Mouse (Mus musculus): ENCODE data around the gene Smg6. TPM values are rescaled to one million over a fixed set of nuclear protein-coding genes. Genes with fewer than 3 reads are reported as not detected.

Gene Smg6
- polyA plus RNA-seq, 1 experiment from 2014 or later, result 18.3 TPM

DNA sequence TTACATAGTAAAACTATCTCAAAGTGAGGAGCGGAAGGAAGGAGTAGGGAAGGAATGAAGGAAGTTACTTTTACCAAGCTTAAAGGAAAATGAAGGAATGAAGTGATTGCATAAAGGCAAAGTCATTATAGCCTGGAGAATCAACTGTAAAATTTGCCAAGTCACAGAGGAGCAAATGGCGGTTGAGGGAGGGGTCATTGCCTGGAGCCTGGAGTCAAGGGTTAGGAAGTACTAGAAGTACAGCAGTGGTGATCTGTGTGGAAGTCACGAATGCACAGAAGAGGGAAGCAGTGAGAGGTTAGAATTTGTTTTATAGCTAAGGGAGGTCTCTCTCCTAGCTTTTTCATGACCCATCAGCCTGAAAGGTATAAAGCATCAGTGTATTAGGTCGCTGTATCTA is 205.7 kb downstream of the Smg6 start:
- ATAC-seq, result no peak
- H3K4me3 ChIP-seq, result no peak overlapping the region
- no peaks in the 10 kb centered on the region for H3K9me3 ChIP-seq (replicated peaks)
- no peak overlapping the region for H3K4me2 ChIP-seq
- no peak overlapping the region for H3K27ac ChIP-seq
- H3K4me1 ChIP-seq, result peaks cover 36% of the 10 kb centered on the region
- H3K27me3 ChIP-seq, result no peaks in the 10 kb centered on the region
- H3K9ac ChIP-seq, result no peak overlapping the region
- no peaks in the 10 kb centered on the region for H3K36me3 ChIP-seq (ENCODE audit: poor library complexity, severe bottlenecking)
- WGBS, result 85% methylated on average over 4 of the region's 4 CpGs

DNA sequence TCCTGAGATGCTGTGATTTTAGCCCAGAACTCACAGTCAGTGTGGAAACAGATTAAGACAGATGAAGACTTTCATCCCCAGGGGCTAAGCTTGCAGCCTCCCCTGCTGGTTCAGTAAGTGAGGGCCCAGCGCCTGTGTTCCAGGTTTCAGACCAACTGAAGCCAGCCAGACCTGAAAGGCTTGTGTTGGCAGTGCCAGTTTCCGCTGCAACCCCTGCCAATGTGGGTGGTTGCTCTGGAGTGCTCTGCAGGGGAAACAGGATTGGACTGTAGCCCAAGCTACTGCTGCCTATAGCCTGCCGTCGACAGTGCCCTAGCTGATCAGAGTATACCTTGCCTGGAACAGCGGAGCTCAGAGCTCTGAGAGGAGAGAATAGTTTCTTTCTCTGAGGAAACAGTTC is 206.7 kb downstream of the Smg6 start:
- Histone ChIP-seq H3K4me3 (no peak overlapping the region), H3K9me3 (replicated peaks) (no peaks in the 10 kb centered on the region), H3K27me3 (no peaks in the 10 kb centered on the region), H3K4me2 (no peak overlapping the region), H3K4me1 (peaks cover 36% of the 10 kb centered on the region), H3K36me3 (ENCODE audit: poor library complexity, severe bottlenecking) (no peaks in the 10 kb centered on the region), H3K27ac (no peak overlapping the region), H3K9ac (no peak overlapping the region)
- ATAC-seq, result 0 out of 2 replicates have a peak, but pooled peaks have one; percentile 50
- 70% methylated on average over 5 of the region's 5 CpGs for WGBS

DNA sequence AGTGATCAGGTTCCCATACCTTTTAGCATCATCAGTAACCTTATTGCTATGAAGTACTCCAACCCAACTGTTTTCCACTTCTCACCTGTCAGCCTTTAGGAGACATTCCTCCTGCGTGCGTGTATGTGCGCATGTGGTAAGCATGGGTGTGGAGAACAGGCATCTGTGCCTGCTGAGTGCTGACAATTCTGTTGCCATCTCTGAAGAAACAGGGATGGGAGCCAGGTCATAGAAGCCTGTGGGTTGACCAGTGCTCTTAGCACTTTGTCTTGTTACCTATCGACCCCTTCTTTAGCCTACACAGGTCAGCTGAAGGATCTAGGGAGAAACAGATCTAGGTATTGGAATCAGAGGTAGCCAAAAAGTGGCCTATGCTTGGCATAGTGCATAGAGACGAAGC is 207.8 kb downstream of the Smg6 start:
- peak overlapping the region; percentile 59 for H3K27ac ChIP-seq

GRCm38 (mm10) chr11:75133951-75134350 is 208.3 kb downstream of the Smg6 start:
- Histone ChIP-seq H3K4me3 (no peak overlapping the region), H3K9ac (no peak overlapping the region), H3K27me3 (no peaks in the 10 kb centered on the region), H3K9me3 (replicated peaks) (no peaks in the 10 kb centered on the region), H3K36me3 (ENCODE audit: poor library complexity, severe bottlenecking) (no peaks in the 10 kb centered on the region), H3K4me1 (peaks cover 36% of the 10 kb centered on the region), H3K27ac (peak overlapping the region; percentile 59), H3K4me2 (0 out of 2 replicates have a peak overlapping the region, but pooled peaks have one; percentile 4)
- ATAC-seq, result peak; percentile 69; the same call in 1 of the 2 replicates
- WGBS, result 1% methylated on average over 2 of the region's 2 CpGs

More for the DNA sequence above, 207.8 kb downstream of the Smg6 start:
- Histone ChIP-seq H3K4me3 (no peak overlapping the region), H3K9me3 (replicated peaks) (no peaks in the 10 kb centered on the region), H3K27me3 (no peaks in the 10 kb centered on the region), H3K36me3 (ENCODE audit: poor library complexity, severe bottlenecking) (no peaks in the 10 kb centered on the region), H3K4me1 (peaks cover 36% of the 10 kb centered on the region), H3K4me2 (no peak overlapping the region), H3K9ac (0 out of 2 replicates have a peak overlapping the region, but pooled peaks have one; percentile 9)
- 81% methylated on average over 5 of the region's 5 CpGs for WGBS
- no peak for ATAC-seq

DNA sequence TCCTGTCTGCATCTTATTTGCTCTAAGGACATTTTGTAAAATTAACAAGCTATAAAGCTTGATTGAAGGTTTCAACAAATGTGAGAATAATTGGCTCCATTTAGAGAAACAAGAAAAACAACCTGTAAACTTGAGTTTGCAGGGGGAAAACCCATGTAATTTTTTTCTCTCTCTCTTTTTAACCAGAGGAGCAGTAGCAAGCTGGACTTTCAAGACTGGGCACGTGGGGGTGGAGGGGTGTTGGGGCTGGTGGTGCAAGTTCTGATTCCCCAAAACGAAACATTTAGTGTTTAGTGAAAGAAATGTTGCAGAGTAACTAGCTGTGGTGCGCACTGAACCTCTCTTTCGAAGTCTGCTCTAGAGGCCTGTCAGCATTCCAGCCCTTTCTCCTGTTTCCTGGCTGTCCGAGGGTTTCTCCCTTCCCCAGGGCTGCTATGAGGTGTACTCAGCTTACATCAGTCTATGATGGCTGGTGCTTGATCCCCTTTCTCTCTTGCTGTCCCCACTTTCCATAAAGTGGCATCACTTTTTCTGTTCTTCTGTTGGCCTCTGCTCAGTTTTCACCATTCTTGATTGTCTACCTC is 209.0 kb downstream of the Smg6 start:
- no peak for ATAC-seq
- WGBS, result 74% methylated on average over 5 of the region's 5 CpGs
- H3K27ac ChIP-seq, result peak overlapping the region; percentile 59; the same call in 1 of the 2 replicates
- H3K9ac ChIP-seq, result no peak overlapping the region
- H3K4me3 ChIP-seq, result no peak overlapping the region
- no peaks in the 10 kb centered on the region for H3K27me3 ChIP-seq
- peaks cover 6% of the 10 kb centered on the region; the same call in 1 of the 2 replicates for H3K36me3 ChIP-seq (ENCODE audit: poor library complexity, severe bottlenecking)
- no peaks in the 10 kb centered on the region for H3K9me3 ChIP-seq (replicated peaks)
- peaks cover 36% of the 10 kb centered on the region for H3K4me1 ChIP-seq
- no peak overlapping the region for H3K4me2 ChIP-seq

DNA sequence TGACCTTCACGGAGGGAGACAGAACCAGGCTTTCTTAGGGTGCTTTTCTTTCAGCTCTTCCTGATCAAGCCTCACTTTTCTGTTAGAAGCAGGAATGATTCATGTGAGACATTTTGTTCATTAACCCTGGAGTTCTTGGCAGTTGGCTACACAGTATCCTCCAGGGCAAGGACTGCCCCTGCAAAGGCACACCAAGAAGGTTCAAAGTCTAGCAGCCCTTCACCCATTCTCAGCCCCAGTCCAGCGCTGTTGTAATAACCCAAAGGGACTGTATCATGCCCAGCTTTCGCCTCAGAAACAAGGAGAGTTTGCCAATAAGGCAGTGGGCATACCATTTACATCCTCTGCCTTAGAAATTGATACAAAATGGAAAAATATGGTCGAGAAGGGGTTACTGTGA is 209.7 kb downstream of the Smg6 start:
- no peak overlapping the region for H3K4me2 ChIP-seq
- no peak overlapping the region for H3K4me3 ChIP-seq
- H3K27me3 ChIP-seq, result no peaks in the 10 kb centered on the region
- H3K9me3 ChIP-seq (replicated peaks), result no peaks in the 10 kb centered on the region
- peaks cover 36% of the 10 kb centered on the region for H3K4me1 ChIP-seq
- H3K36me3 ChIP-seq (ENCODE audit: poor library complexity, severe bottlenecking), result peaks cover 10% of the 10 kb centered on the region; the same call in 1 of the 2 replicates
- H3K27ac ChIP-seq, result no peak overlapping the region
- no peak overlapping the region for H3K9ac ChIP-seq
- ATAC-seq, result no peak
- WGBS, result 96% methylated on average over 4 of the region's 4 CpGs

DNA sequence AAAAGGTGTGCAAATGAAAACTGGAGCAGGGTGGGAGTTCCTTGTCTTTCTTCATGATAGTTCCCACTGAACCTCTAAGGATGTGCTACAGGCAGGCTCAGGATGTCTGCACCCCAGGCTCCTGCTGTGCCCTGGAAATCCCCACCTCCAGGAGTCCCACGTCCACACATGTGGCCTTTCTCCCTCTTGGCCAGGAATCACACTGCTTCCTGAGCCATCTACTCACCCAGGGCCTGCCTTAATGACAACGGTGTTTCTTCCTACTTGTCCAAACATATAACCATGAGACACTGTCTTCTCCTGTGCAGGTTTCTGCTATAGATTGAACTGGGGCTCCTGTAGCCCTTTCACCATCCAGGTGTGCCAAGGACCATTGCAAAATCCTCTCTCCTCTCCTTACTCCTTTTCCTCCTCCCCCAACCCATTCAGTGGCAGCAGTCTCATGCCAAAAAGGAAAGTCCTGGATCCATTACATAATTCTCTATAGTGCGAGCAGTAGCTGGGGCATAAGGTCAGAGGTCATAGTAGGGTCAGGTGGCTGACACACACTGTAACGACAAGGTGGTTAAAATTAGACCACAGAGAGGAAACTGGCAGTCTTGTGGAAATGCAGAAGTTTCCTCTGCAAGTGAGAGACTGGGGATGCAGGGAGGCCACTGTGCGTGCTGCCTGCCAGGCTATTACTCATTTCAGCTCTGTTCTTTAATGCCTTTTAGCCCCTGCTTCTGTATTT is 211.2 kb downstream of the Smg6 start:
- 79% methylated on average over 5 of the region's 5 CpGs for WGBS
- peaks cover 36% of the 10 kb centered on the region for H3K4me1 ChIP-seq
- no peak overlapping the region for H3K27ac ChIP-seq
- H3K36me3 ChIP-seq (ENCODE audit: poor library complexity, severe bottlenecking), result peaks cover 15% of the 10 kb centered on the region; the same call in 1 of the 2 replicates
- H3K4me2 ChIP-seq, result no peak overlapping the region
- no peaks in the 10 kb centered on the region for H3K27me3 ChIP-seq
- ATAC-seq, result no peak
- no peak overlapping the region for H3K9ac ChIP-seq
- no peak overlapping the region for H3K4me3 ChIP-seq
- no peaks in the 10 kb centered on the region for H3K9me3 ChIP-seq (replicated peaks)

DNA sequence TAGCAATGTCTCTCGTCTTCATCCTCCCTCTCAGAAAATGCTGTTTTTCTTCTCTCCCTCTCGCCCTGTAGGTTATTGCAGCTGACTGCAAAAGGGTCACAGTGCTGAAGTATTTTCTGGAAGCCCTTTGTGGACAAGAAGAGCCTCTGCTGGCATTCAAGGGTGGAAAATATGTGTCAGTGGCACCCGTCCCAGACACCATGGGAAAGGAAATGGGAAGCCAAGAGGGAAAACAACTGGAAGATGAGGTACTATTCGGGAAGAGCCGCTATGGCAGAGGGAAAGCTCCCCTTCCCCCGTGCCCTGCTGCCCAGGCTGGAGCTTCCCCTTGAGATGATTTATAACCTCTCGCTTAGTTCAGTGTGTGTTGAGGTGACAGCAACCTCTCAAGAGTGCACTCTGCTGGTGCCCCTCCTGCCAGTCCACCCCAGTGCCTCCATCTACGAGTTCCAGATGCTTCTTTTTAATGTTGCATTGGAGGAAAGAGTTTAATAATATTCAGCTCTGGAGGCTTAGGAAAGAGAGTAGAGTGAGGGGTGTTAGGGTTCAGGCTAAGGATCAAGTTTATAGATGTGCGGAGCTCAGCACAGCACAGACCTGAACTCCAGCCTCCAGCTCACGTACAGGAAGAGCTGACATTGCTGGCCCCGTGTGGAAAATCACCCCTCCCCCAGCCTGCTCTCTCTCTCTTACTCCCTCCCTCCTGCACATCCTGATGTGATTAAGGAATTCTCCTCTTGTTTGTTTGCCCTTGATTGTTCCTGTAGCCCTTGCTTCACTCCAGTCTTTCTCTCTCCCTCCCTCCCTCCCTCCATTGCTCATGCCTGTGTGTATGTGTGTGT is 213.7 kb downstream of the Smg6 start:
- no peak overlapping the region for H3K4me3 ChIP-seq
- H3K4me2 ChIP-seq, result no peak overlapping the region
- 72% methylated on average over 11 of the region's 11 CpGs for WGBS
- H3K27ac ChIP-seq, result no peak overlapping the region
- H3K4me1 ChIP-seq, result peaks cover 12% of the 10 kb centered on the region
- H3K9me3 ChIP-seq (replicated peaks), result no peaks in the 10 kb centered on the region
- H3K9ac ChIP-seq, result no peak overlapping the region
- ATAC-seq, result no peak
- H3K27me3 ChIP-seq, result no peaks in the 10 kb centered on the region
- H3K36me3 ChIP-seq (ENCODE audit: poor library complexity, severe bottlenecking), result peaks cover 34% of the 10 kb centered on the region

- Histone ChIP-seq H3K4me2 (no peak overlapping the region), H3K27ac (no peak overlapping the region), H3K9me3 (replicated peaks) (no peaks in the 10 kb centered on the region), H3K36me3 (ENCODE audit: poor library complexity, severe bottlenecking) (peaks cover 44% of the 10 kb centered on the region), H3K4me3 (no peak overlapping the region), H3K4me1 (0 out of 2 replicates have a peak, but pooled peaks cover under 1% of the 10 kb centered on the region), H3K27me3 (no peaks in the 10 kb centered on the region), H3K9ac (no peak overlapping the region)
- 91% methylated on average over 5 of the region's 5 CpGs for WGBS
- ATAC-seq, result no peak
Observed at GRCm38 (mm10) chr11:75140431-75140830, 214.8 kb downstream of the Smg6 start.

- Histone ChIP-seq H3K4me3 (no peak overlapping the region), H3K4me2 (no peak overlapping the region), H3K27me3 (no peaks in the 10 kb centered on the region), H3K9me3 (replicated peaks) (no peaks in the 10 kb centered on the region), H3K4me1 (no peaks in the 10 kb centered on the region), H3K9ac (no peak overlapping the region), H3K27ac (no peak overlapping the region), H3K36me3 (ENCODE audit: poor library complexity, severe bottlenecking) (peaks cover 47% of the 10 kb centered on the region)
- no peak for ATAC-seq
- 89% methylated on average over 3 of the region's 3 CpGs for WGBS
Observed at GRCm38 (mm10) chr11:75141038-75141437, 215.4 kb downstream of the Smg6 start.

DNA sequence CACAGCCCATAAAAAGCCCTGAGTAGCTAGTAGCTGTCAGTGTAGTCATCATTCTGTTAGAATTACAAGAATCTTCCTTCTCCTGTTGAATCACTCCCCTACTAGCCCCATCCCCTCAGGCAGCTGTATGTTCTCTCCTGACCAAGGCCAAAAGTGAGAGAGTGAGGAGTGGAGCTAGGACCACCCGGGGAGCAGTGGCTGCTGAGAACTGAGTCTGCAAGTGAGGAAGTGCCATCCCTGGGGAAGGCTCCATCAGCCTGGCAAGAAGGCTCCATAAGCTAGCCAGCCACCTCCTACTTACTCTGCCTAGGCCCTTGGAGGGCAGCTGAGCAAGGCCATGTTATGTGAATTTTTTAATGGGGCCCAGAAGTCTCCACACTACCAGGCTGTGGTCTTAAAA is 216.3 kb downstream of the Smg6 start:
- Histone ChIP-seq H3K4me3 (no peak overlapping the region), H3K4me1 (peaks cover 2% of the 10 kb centered on the region), H3K36me3 (ENCODE audit: poor library complexity, severe bottlenecking) (peaks cover 47% of the 10 kb centered on the region), H3K4me2 (no peak overlapping the region), H3K27me3 (no peaks in the 10 kb centered on the region), H3K9ac (no peak overlapping the region), H3K27ac (no peak overlapping the region), H3K9me3 (replicated peaks) (no peaks in the 10 kb centered on the region)
- no peak for ATAC-seq
- 90% methylated on average over 1 of the region's 1 CpGs for WGBS

DNA sequence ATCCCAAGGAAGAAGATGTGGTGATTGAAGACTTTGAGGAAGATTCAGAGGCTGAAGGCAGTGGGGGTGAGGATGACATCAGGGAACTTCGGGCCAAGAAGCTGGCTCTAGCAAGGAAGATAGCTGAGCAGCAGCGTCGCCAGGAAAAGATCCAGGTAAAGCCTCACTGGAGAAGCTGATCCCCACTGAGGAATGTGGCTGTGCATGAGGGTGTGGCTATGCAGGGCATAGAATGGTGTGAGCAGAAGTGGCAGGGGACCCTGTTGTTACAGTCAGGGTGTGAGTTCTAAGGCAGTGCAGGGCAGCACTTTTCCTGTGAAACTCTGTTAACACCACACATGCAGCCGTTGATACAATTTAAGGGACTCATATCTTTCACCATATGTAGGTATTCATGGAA is 217.1 kb downstream of the Smg6 start:
- no peak for ATAC-seq
- no peaks in the 10 kb centered on the region for H3K9me3 ChIP-seq (replicated peaks)
- H3K4me2 ChIP-seq, result no peak overlapping the region
- WGBS, result 87% methylated on average over 4 of the region's 4 CpGs
- peaks cover 47% of the 10 kb centered on the region for H3K36me3 ChIP-seq (ENCODE audit: poor library complexity, severe bottlenecking)
- H3K4me1 ChIP-seq, result peaks cover 11% of the 10 kb centered on the region
- H3K4me3 ChIP-seq, result no peak overlapping the region
- no peak overlapping the region for H3K27ac ChIP-seq
- H3K27me3 ChIP-seq, result no peaks in the 10 kb centered on the region
- no peak overlapping the region for H3K9ac ChIP-seq

Measured in forebrain, embryonic 13.5 days (tissue).